18 mouse cellular contexts compared by ENCODE assay signal in genomic region chr5:92521131-92521530, GRCm38 (mm10). TPM values are rescaled to one million over a fixed set of nuclear protein-coding genes. Genes with fewer than 3 reads are reported as not detected.
"Had no signal": no experiment of that assay in that cellular context is flagged by ENCODE, and none has a peak within 500 bp of the region (broad histone marks: within the 10 kb centered on the region; RNA-seq: fewer than 3 reads in every experiment).

No protein-coding gene starts in this region.

RNA-seq across cellular contexts. Expression of gene Fam47e, which starts 33.7 kb away (rescaled TPM):
- total RNA-seq: megakaryocyte progenitor cell, adult 5-6 weeks; megakaryocyte, adult 5-6 weeks; megakaryocyte-erythroid progenitor cell, adult 5-6 weeks; monocyte, adult 5-6 weeks had no signal
- polyA plus RNA-seq: limb, embryonic 10.5 days; limb, embryonic 11.5 days; limb, embryonic 12.5 days; limb, embryonic 13.5 days; limb, embryonic 15.5 days; lung, embryonic 14.5 days; macrophage; midbrain, embryonic 10.5 days; midbrain, embryonic 11.5 days; midbrain, embryonic 12.5 days; midbrain, embryonic 13.5 days; myocyte; neural tube, embryonic 11.5 days; neural tube, embryonic 12.5 days had no signal
